Mouse (Mus musculus) liver, embryonic 14.5 days (tissue): ENCODE data around the gene Snx22. TPM values are rescaled to one million over a fixed set of nuclear protein-coding genes. Genes with fewer than 3 reads are reported as not detected.

Source experiments
- ATAC-seq: fragments of 200-750 bp; cut with Nextera tagmentation; 2 replicates; pipeline ENCODE4 v1.8.0; 2017; ENCODE audit warnings: moderate number of reproducible peaks, mild to moderate bottlenecking, moderate library complexity; ENCODE audit not compliant: insufficient read depth
- DNase-seq, 3 experiments: peaks; one replicate each; pipeline ENCODE4 v3.0.0-alpha.2; 2012 to 2013; ENCODE audit warnings: low read depth in 3 of 3, low spot score in 3 of 3
- H3K27ac ChIP-seq: fragments of 300-500 bp; sonication (generic); 2 replicates; pipeline ENCODE4 v1.5.1; 2014; ENCODE audit warnings: moderate library complexity, mild to moderate bottlenecking, control low read depth, inconsistent platforms
- H3K27me3 ChIP-seq: fragments of 300-500 bp; sonication (generic); 2 replicates; pipeline ENCODE4 v1.6.1; 2014; ENCODE audit warnings: mild to moderate bottlenecking, low read length, moderate library complexity; ENCODE audit not compliant: control insufficient read depth, insufficient read depth
- H3K36me3 ChIP-seq: fragments of 300-500 bp; sonication (generic); replicated peaks from 2 replicates; pipeline ENCODE4 v1.6.1; 2014; ENCODE audit warnings: low read depth; ENCODE audit not compliant: control insufficient read depth, insufficient read depth
- H3K4me1 ChIP-seq, 2 experiments: fragments of 200-500 bp in 1 of 2; fragments of 300-500 bp in 1 of 2; sonication (generic) in 1 of 2; replicated peaks; 2 replicates each; pipeline ENCODE4 v1.6.1; 2012 to 2014; ENCODE audit warnings: antibody characterized with exemption in 1 of 2, inconsistent platforms in 1 of 2, low read length in 1 of 2; ENCODE audit not compliant: control insufficient read depth in 2 of 2, insufficient read depth in 2 of 2
- H3K4me2 ChIP-seq: fragments of 300-500 bp; sonication (generic); 2 replicates; pipeline ENCODE4 v1.6.1; 2014; ENCODE audit warnings: low read depth, mild to moderate bottlenecking, control low read depth, moderate library complexity
- H3K4me3 ChIP-seq, 2 experiments: fragments of 200-500 bp in 1 of 2; fragments of 300-500 bp in 1 of 2; sonication (generic) in 1 of 2; 2 replicates each; pipeline ENCODE4 v1.5.1; 2012 to 2014; ENCODE audit warnings: low read depth in 2 of 2, low read length in 2 of 2, mild to moderate bottlenecking in 2 of 2, control low read depth in 1 of 2, inconsistent platforms in 1 of 2, moderate library complexity in 1 of 2; ENCODE audit not compliant: insufficient read depth in 1 of 2
- H3K9ac ChIP-seq: fragments of 300-500 bp; sonication (generic); replicated peaks from 2 replicates; pipeline ENCODE4 v1.6.1; 2014; ENCODE audit warnings: mild to moderate bottlenecking, control low read depth, moderate library complexity
- H3K9me3 ChIP-seq: fragments of 300-500 bp; sonication (generic); 2 replicates; pipeline ENCODE4 v1.6.1; 2016; ENCODE audit warnings: low read length, mixed read lengths; ENCODE audit not compliant: control insufficient read depth
- CTCF ChIP-seq: IDR thresholded peaks from 2 replicates; pipeline ENCODE4 v1.5.1; 2016; ENCODE audit warnings: antibody characterized with exemption, low read depth, control low read depth
- EP300 ChIP-seq: IDR thresholded peaks from 2 replicates; pipeline ENCODE4 v1.6.1; 2016; ENCODE audit warnings: antibody characterized with exemption, low read depth
- WGBS: fragments of 180-500 bp; shearing (Covaris S2); extraction: QIAGEN DNeasy Blood & Tissue Kit; methylation state at CpG from one replicate; pipeline ENCODE4 v1.1.7; 2014; ENCODE audit not compliant: insufficient replicate concordance; 5-methylcytosine and 5-hydroxymethylcytosine counted together
- polyA plus RNA-seq, 2 experiments: library from polyadenylated mRNA; depleted of rRNA in 1 of 2; stranded (reverse) in 1 of 2; unstranded in 1 of 2; fragments of >200 nt; fragmentation: Nextera tagmentation in 1 of 2; extraction: Ambion mirVana in 1 of 2; gene quantifications; 2 replicates each; pipeline versions ENCODE4 v1.2.1 to v1.2.3; 2012 to 2014

Snx22 gene
- polyA plus RNA-seq, 2 experiments: 25.4 to 32.8 TPM

- H3K9me3 ChIP-seq: no peaks in the 10 kb centered on the region
- WGBS: under 1% methylated on average over 20 of the region's 20 CpGs
- ATAC-seq (peak; percentile 55), DNase-seq (no peak)
- peaks cover 29% of the 10 kb centered on the region for H3K36me3 ChIP-seq
- no peaks in the 10 kb centered on the region for H3K27me3 ChIP-seq
- H3K4me1 ChIP-seq: peaks cover 11 to 14% of the 10 kb centered on the region in 2 experiments
- peak overlapping the region; percentile 73 for H3K9ac ChIP-seq
- H3K27ac ChIP-seq: peak overlapping the region; percentile 26
- TF ChIP-seq EP300 (no peak), CTCF (no peak)
- peak overlapping the region; percentile 89 to 90 for H3K4me3 ChIP-seq
- peak overlapping the region; percentile 83 for H3K4me2 ChIP-seq
These were observed 9.2 kb downstream of the Snx22 start for GRCm38 (mm10) chr9:66060308-66060647.

GRCm38 (mm10) chr9:66059583-66060307 is 9.8 kb downstream of the Snx22 start, which contains the start of gene Ppib:
Ppib (plus strand) TSS chr9:66060222.
- peak within 1 kb of the TSS; percentile 73 for H3K9ac ChIP-seq
- H3K4me3 ChIP-seq: peak within 1 kb of the TSS; percentile 89 to 90
- DNase-seq (peak; percentile 94 to 95 (median 94)), ATAC-seq (peak; percentile 96)
- TF ChIP-seq EP300 (no peak), CTCF (peak; percentile 39; the same call in 1 of the 2 replicates)
- peak within 1 kb of the TSS; percentile 83 for H3K4me2 ChIP-seq
- no peaks in the 10 kb centered on the region for H3K27me3 ChIP-seq
- H3K36me3 ChIP-seq: peaks cover 25% of the 10 kb centered on the region
- peak within 1 kb of the TSS; percentile 67 for H3K27ac ChIP-seq
- WGBS: under 1% methylated on average over 51 of the region's 51 CpGs
- H3K4me1 ChIP-seq: peaks cover 11 to 14% of the 10 kb centered on the region in 2 experiments
- no peaks in the 10 kb centered on the region for H3K9me3 ChIP-seq

- 56% methylated on average over 1 of the region's 1 CpGs for WGBS
- TF ChIP-seq EP300 (no peak), CTCF (peak; percentile 23; the same call in 1 of the 2 replicates)
These were observed 15.9 kb downstream of the Snx22 start for GRCm38 (mm10) chr9:66053620-66054019.

GRCm38 (mm10) chr9:66052731-66053130 is 16.8 kb downstream of the Snx22 start:
- WGBS: 77% methylated on average over 1 of the region's 1 CpGs
- Histone ChIP-seq H3K4me1 (no peaks in the 10 kb centered on the region), H3K4me3 (no peak overlapping the region), H3K36me3 (no peaks in the 10 kb centered on the region), H3K9ac (no peak overlapping the region), H3K4me2 (no peak overlapping the region), H3K27me3 (no peaks in the 10 kb centered on the region), H3K27ac (no peak overlapping the region), H3K9me3 (peaks cover 2% of the 10 kb centered on the region)
- ATAC-seq: no peak
- TF ChIP-seq CTCF (no peak), EP300 (no peak)
- DNase-seq: no peak

More at GRCm38 (mm10) chr9:66053620-66054019, 15.9 kb downstream of the Snx22 start:
- H3K27me3 ChIP-seq: no peaks in the 10 kb centered on the region
- H3K4me1 ChIP-seq: no peaks in the 10 kb centered on the region
- H3K9ac ChIP-seq: no peak overlapping the region
- no peaks in the 10 kb centered on the region for H3K36me3 ChIP-seq
- H3K27ac ChIP-seq: no peak overlapping the region
- no peak overlapping the region for H3K4me2 ChIP-seq
- no peak overlapping the region for H3K4me3 ChIP-seq
- DNase-seq (no peak), ATAC-seq (no peak)
- peaks cover 2% of the 10 kb centered on the region for H3K9me3 ChIP-seq

GRCm38 (mm10) chr9:66051493-66051892 is 18.0 kb downstream of the Snx22 start:
- DNase-seq (no peak), ATAC-seq (no peak)
- H3K4me1 ChIP-seq: no peaks in the 10 kb centered on the region
- no peak overlapping the region for H3K9ac ChIP-seq
- H3K4me2 ChIP-seq: no peak overlapping the region
- WGBS: 54% methylated on average over 4 of the region's 4 CpGs
- H3K27me3 ChIP-seq: no peaks in the 10 kb centered on the region
- H3K36me3 ChIP-seq: no peaks in the 10 kb centered on the region
- H3K4me3 ChIP-seq: no peak overlapping the region
- no peak overlapping the region for H3K27ac ChIP-seq
- TF ChIP-seq EP300 (no peak), CTCF (no peak)
- H3K9me3 ChIP-seq: peaks cover 2% of the 10 kb centered on the region
